Mouse (Mus musculus) heart, postnatal 0 days (tissue): ENCODE measurements at regions not wholly inside any gene's neighbourhood (a gene's known extent, or its start where the extent isn't known, plus 50 kb on each side); places are given as distances from the start of the nearest gene placed in this dataset.
"Not testable (repeated sequence)": the region's sequence is repeated elsewhere in the genome, so short reads cannot be mapped to it uniquely, and the experiment has no call there.

Experiments used
- ATAC-seq: fragments of 200-750 bp; cut with Nextera tagmentation; 2 replicates; pipeline ENCODE4 v1.8.0; 2017; ENCODE audit warnings: low read depth, moderate number of reproducible peaks, moderate library complexity; ENCODE audit not compliant: insufficient read depth
- DNase-seq: peaks from one replicate; pipeline ENCODE4 v3.0.0-alpha.2; 2016; ENCODE audit warnings: low spot score
- H3K27ac ChIP-seq: fragments of 300-500 bp; sonication (generic); 2 replicates; pipeline ENCODE4 v1.5.1; 2014; ENCODE audit warnings: low read depth, mild to moderate bottlenecking
- H3K27me3 ChIP-seq: fragments of 300-500 bp; sonication (generic); 2 replicates; pipeline ENCODE4 v1.6.1; 2014; ENCODE audit warnings: low read length, mixed read lengths; ENCODE audit not compliant: control insufficient read depth, insufficient read depth
- H3K36me3 ChIP-seq: fragments of 300-500 bp; sonication (generic); replicated peaks from 2 replicates; pipeline ENCODE4 v1.6.1; 2014; ENCODE audit warnings: low read length, mixed read lengths; ENCODE audit not compliant: control insufficient read depth, insufficient read depth
- H3K4me1 ChIP-seq: fragments of 300-500 bp; sonication (generic); 2 replicates; pipeline ENCODE4 v1.6.1; 2014; ENCODE audit warnings: antibody characterized with exemption; ENCODE audit not compliant: control insufficient read depth, insufficient read depth
- H3K4me2 ChIP-seq: fragments of 300-500 bp; sonication (generic); 2 replicates; pipeline ENCODE4 v1.6.1; 2014; ENCODE audit warnings: low read depth, mild to moderate bottlenecking, low read length, moderate library complexity
- H3K4me3 ChIP-seq: fragments of 300-500 bp; sonication (generic); 2 replicates; pipeline ENCODE4 v1.5.1; 2014; ENCODE audit warnings: low read depth, low read length
- H3K9ac ChIP-seq: fragments of 300-500 bp; sonication (generic); replicated peaks from 2 replicates; pipeline ENCODE4 v1.6.1; 2014; ENCODE audit warnings: low read depth, low read length, mixed read lengths
- H3K9me3 ChIP-seq: fragments of 300-500 bp; sonication (generic); replicated peaks from 2 replicates; pipeline ENCODE4 v1.6.1; 2016; ENCODE audit warnings: low read length; ENCODE audit not compliant: control insufficient read depth
- CTCF ChIP-seq: IDR thresholded peaks from 2 replicates; pipeline ENCODE4 v1.5.1; 2016; ENCODE audit warnings: antibody characterized with exemption, control low read depth, low read depth
- EP300 ChIP-seq: IDR thresholded peaks from 2 replicates; pipeline ENCODE4 v1.6.1; 2016; ENCODE audit warnings: antibody characterized with exemption, low read depth
- WGBS: fragments of 180-500 bp; shearing (Covaris S2); extraction: QIAGEN DNeasy Blood & Tissue Kit; methylation state at CpG from one replicate; pipeline ENCODE4 v1.1.7; 2014; 5-methylcytosine and 5-hydroxymethylcytosine counted together

DNA sequence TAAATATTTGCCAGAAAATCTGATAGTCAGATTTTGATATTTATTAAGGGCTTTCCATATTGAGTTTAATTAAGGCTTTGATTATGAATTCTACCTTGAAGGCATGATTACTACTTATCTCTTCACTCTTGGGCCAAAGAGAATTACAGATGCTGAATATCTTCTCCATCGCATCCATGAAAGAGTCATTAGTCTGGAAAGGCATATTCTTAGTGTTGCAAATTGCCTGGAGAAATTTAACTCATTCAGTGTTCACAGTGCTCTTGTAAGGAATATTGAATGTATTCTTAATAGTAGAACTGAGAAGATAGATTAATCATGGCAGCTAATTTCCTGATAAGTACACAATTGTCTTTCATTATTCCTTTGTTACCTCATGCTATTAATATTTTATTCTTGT lies 187.7 kb upstream of the G2e3 start:
- DNase-seq (no peak), ATAC-seq (no peak)
- H3K9me3 ChIP-seq = no peaks in the 10 kb centered on the region; the same call in 1 of the 2 replicates
- H3K4me2 ChIP-seq = no peak overlapping the region
- H3K9ac ChIP-seq = no peak overlapping the region
- TF ChIP-seq CTCF = no peak
- no peak for TF ChIP-seq EP300
- no peak overlapping the region for H3K4me3 ChIP-seq
- WGBS = 88% methylated on average over 1 of the region's 1 CpGs
- no peaks in the 10 kb centered on the region for H3K27me3 ChIP-seq
- no peaks in the 10 kb centered on the region for H3K4me1 ChIP-seq
- H3K36me3 ChIP-seq = no peaks in the 10 kb centered on the region
- H3K27ac ChIP-seq = no peak overlapping the region

DNA sequence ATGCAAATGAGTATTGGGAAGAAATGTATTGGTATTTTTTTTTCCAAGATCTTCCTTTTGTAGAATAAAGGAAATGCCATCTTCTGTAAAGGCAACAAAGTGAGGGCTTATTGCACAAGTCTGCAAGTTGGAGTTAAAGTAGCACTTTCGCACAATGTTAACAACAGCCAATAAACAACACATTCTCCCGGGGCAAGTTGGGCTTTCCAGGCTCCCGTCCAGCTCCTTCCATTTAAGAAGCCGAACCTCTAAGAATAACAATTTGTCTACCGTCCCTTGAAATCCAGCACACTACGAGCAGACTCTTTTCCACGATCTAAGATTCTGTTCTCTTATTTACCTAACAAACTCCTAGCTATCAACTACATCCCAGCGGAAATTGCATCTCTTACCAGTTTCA lies 199.9 kb upstream of the G2e3 start:
- WGBS = 79% methylated on average over 8 of the region's 8 CpGs
- H3K27ac ChIP-seq = no peak overlapping the region
- no peaks in the 10 kb centered on the region for H3K4me1 ChIP-seq
- H3K4me2 ChIP-seq = no peak overlapping the region
- DNase-seq = no peak
- H3K9ac ChIP-seq = no peak overlapping the region
- TF ChIP-seq CTCF (no peak), EP300 (no peak)
- no peak for ATAC-seq
- H3K9me3 ChIP-seq = no peaks in the 10 kb centered on the region
- H3K27me3 ChIP-seq = no peaks in the 10 kb centered on the region
- no peaks in the 10 kb centered on the region for H3K36me3 ChIP-seq
- no peak overlapping the region for H3K4me3 ChIP-seq

DNA sequence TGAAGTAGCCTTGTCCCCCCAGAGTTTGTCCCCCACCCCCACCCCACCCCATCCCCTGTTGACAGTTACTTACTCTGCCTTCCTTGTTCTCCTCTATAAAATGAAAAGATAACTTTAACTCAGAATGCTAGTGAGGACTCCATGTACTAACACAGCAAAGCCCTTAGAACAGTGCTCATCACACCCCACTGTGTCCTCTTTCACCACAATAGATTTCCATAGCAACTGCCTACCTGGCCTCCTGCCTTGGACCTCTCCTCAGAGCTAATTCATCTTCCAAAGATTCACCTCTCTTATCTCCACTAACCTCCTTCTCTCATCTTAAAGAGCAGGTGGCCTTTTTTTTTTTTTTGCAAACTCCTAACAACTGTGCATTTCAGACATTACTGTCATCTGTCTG lies 204.0 kb upstream of the G2e3 start:
- TF ChIP-seq EP300 = no peak
- ATAC-seq = no peak
- H3K4me1 ChIP-seq = no peaks in the 10 kb centered on the region
- H3K4me3 ChIP-seq = no peak overlapping the region
- H3K9me3 ChIP-seq = no peaks in the 10 kb centered on the region
- DNase-seq = no peak
- no peaks in the 10 kb centered on the region for H3K36me3 ChIP-seq
- no peak overlapping the region for H3K9ac ChIP-seq
- no peaks in the 10 kb centered on the region for H3K27me3 ChIP-seq
- H3K4me2 ChIP-seq = no peak overlapping the region
- H3K27ac ChIP-seq = no peak overlapping the region

DNA sequence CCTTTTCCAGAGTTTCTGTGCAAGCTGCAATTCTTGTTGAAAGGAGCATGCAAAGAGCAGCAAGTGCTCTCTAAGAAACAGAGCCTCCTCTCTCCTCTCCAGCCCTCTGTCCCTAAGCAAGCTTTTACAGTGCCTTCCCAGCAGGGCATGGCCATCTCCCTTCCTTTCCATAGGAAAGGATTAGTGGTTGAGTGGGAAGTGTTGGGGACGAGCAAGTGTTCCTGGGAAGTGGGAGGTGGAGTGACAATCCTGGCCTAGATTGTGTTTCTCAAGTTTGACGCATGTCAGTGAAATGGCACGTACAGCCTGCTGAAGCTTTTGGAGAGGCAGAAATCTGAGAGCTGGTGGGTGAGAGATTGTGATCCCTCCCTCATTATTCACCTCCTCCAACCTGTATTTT lies 204.7 kb upstream of the G2e3 start:
- no peak overlapping the region for H3K27ac ChIP-seq
- no peaks in the 10 kb centered on the region for H3K36me3 ChIP-seq
- no peak overlapping the region for H3K4me3 ChIP-seq
- H3K27me3 ChIP-seq = no peaks in the 10 kb centered on the region
- no peak for TF ChIP-seq EP300
- TF ChIP-seq CTCF = no peak
- H3K9me3 ChIP-seq = no peaks in the 10 kb centered on the region
- H3K4me1 ChIP-seq = no peaks in the 10 kb centered on the region
- no peak overlapping the region for H3K9ac ChIP-seq
- H3K4me2 ChIP-seq = no peak overlapping the region
- no peak for ATAC-seq
- no peak for DNase-seq
- WGBS = 31% methylated on average over 3 of the region's 3 CpGs

DNA sequence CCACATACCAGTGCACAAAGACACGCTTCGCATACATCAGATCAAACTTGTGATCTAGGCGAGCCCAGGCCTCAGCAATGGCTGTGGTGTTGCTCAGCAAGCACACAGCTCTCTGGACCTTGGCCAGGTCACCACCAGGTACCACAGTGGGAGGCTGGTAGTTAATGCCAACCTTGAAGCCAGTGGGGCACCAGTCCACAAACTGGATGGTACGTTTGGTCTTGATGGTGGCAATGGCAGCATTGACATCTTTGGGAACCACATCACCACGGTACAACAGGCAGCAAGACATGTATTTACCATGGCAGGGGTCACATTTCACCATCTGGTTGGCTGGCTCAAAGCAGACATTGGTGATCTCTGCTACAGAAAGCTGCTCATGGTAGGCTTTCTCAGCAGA lies 214.2 kb upstream of the G2e3 start:
- H3K9ac ChIP-seq, H3K9me3 ChIP-seq, DNase-seq, H3K4me3 ChIP-seq, ATAC-seq, H3K36me3 ChIP-seq, H3K4me2 ChIP-seq, H3K27ac ChIP-seq, H3K4me1 ChIP-seq, H3K27me3 ChIP-seq: not testable (repeated sequence)
- WGBS = 80% methylated on average over 5 of the region's 5 CpGs

DNA sequence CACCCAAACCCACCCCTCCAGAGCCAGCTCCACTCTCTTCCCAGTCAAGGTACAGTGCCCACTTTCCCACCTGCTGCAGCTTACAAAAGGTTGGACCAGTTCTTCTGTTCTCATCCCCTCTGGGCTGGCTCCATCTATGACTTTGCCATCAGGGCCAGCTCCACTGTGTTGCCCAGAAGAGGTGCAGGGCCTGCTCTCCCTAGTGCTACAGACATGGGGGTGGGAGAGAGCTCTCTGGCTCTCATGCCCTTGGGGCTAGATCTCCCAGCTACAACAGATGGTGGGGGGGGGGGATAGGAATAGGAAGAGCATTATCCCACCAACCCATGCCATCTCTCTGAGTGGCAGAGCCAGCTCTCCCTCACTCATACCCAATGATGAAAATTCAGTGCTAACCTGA lies 219.6 kb upstream of the G2e3 start:
- Histone ChIP-seq H3K27ac (no peak overlapping the region), H3K4me3 (no peak overlapping the region), H3K9me3 (no peaks in the 10 kb centered on the region), H3K4me2 (no peak overlapping the region), H3K27me3 (no peaks in the 10 kb centered on the region), H3K9ac (no peak overlapping the region), H3K4me1 (no peaks in the 10 kb centered on the region), H3K36me3 (no peaks in the 10 kb centered on the region)
- no peak for ATAC-seq
- DNase-seq = no peak
- TF ChIP-seq EP300 = no peak
- no peak for TF ChIP-seq CTCF
